Mouse (Mus musculus) kidney, adult 2 months (tissue): ENCODE measurements around the gene Dnajc7.

ENCODE experiments used
- CTCF ChIP-seq: fragments of 200-500 bp; conservative IDR thresholded peaks from 2 replicates; pipeline ENCODE4 v1.5.1; 2011; ENCODE audit warnings: low read depth, mild to moderate bottlenecking, control low read depth, low read length, moderate library complexity, mixed read lengths; ENCODE audit not compliant: insufficient read depth, insufficient read length
- POLR2A ChIP-seq: fragments of 200-500 bp; IDR thresholded peaks from one replicate; pipeline ENCODE4 v1.6.1; 2011; ENCODE audit warnings: low read depth, low read length, control low read depth

GRCm38 (mm10) chr11:100567815-100568245 lies 52.1 kb downstream of the Dnajc7 start:
- no peak for TF ChIP-seq POLR2A
- TF ChIP-seq CTCF = no peak
